Mouse (Mus musculus): ENCODE data around the gene Arl1. TPM values are rescaled to one million over a fixed set of nuclear protein-coding genes. Genes with fewer than 3 reads are reported as not detected.
"Not testable (repeated sequence)": the region's sequence is repeated elsewhere in the genome, so short reads cannot be mapped to it uniquely, and the experiment has no call there.

Arl1 gene
- polyA plus RNA-seq, 1 experiment from 2014 or later = 210 TPM

DNA sequence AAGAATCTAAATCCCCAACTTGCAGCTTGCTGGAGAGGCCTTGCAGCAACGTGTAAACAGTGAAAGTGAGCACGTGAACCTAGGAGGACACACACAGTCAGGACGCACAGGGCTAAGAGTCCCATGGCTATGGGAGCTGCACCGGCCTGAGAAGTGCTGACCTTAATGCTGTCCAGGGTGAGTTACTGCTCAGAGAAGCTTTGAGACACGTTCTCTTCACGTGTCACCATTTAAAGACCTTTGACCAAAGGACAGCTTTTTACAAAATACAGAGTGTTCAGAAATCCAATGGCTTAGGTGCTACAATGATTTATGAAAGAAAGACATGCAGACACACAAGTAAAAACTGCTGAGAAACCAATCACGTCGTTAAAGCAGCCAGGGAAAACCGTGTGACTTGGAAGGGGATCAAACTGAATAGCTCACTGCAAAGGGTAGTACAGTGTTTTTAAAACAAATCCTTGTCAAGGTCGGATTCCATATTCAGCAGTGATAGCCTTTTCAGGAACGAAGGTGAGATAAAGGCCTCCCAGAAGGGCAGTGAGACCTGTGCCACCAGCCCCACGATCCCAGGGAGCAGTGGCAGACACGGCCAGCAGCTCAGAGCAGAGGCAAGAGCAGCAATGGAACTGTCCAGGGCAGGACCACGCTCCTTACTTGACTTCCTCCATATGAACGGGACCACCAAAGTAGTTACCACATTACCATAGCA is 34.9 kb downstream of the Arl1 start:
- H3K9ac ChIP-seq = no peak overlapping the region
- no peaks in the 10 kb centered on the region for H3K4me1 ChIP-seq
- H3K36me3 ChIP-seq = peaks cover 82% of the 10 kb centered on the region
- H3K4me2 ChIP-seq (replicated peaks) = no peak overlapping the region
- no peaks in the 10 kb centered on the region for H3K9me3 ChIP-seq (replicated peaks)
- no peak overlapping the region for H3K27ac ChIP-seq (replicated peaks)
- ATAC-seq (ENCODE audit: insufficient number of reproducible peaks, low FRiP score, low TSS enrichment, low read depth) = no peak
- no peaks in the 10 kb centered on the region for H3K27me3 ChIP-seq
- H3K4me3 ChIP-seq (replicated peaks) = no peak overlapping the region
- WGBS = 89% methylated on average over 15 of the region's 15 CpGs

DNA sequence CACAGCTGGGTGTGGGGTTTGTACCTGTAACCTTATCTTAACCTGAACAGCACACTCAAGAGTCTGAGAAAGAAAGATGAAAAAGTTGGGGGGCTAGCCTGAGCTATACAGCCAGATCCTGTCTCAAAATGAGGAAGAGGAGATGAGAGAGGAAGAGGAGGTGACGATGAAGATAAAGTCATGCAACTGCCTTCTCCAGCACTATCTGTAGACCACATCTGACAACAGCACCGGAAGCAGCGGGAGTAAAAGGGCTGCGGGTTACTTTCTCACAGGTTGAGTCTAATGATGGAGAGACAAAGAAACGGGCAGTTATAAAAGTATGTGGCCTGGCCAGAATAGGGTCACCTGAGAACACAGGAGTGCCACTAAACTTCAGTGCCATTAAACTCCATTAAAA is 38.3 kb downstream of the Arl1 start:
- no peak for ATAC-seq (ENCODE audit: insufficient number of reproducible peaks, low FRiP score, low TSS enrichment, low read depth)
- 89% methylated on average over 5 of the region's 5 CpGs for WGBS
- peaks cover 82% of the 10 kb centered on the region for H3K36me3 ChIP-seq

DNA sequence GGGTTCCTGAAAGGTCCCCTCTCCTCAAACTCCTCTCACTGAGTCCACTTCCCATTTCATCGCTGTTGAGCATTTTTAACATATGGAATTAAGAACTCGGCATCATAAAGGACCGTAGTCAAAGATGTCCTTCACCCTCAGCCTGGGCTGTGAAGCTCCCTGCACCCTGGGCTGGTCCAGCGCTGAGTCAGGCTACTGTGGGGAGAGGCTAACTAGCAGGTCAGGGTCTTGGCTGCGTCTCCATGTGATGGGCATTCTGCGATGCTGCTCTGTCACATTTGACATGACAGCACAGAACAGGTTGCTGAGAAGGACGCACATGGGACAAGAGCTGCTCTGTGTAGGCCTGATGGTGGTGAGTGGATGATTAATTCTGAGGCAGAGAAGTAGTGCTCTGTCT is 39.0 kb downstream of the Arl1 start:
- 94% methylated on average over 7 of the region's 7 CpGs for WGBS

More for the DNA sequence above, 38.3 kb downstream of the Arl1 start:
- no peak overlapping the region for H3K4me3 ChIP-seq (replicated peaks)
- no peak overlapping the region for H3K27ac ChIP-seq (replicated peaks)
- H3K4me1 ChIP-seq = no peaks in the 10 kb centered on the region
- no peaks in the 10 kb centered on the region for H3K27me3 ChIP-seq
- no peak overlapping the region for H3K9ac ChIP-seq
- H3K9me3 ChIP-seq (replicated peaks) = no peaks in the 10 kb centered on the region
- H3K4me2 ChIP-seq (replicated peaks) = no peak overlapping the region

GRCm38 (mm10) chr10:88772965-88773364 is 42.3 kb downstream of the Arl1 start:
- not testable (repeated sequence) for H3K4me2 ChIP-seq (replicated peaks); H3K9ac ChIP-seq; H3K4me3 ChIP-seq (replicated peaks); H3K4me1 ChIP-seq; H3K27me3 ChIP-seq; H3K27ac ChIP-seq (replicated peaks); H3K9me3 ChIP-seq (replicated peaks); ATAC-seq (ENCODE audit: insufficient number of reproducible peaks, low FRiP score, low TSS enrichment, low read depth)
- 83% methylated on average over 5 of the region's 5 CpGs for whole genome bisulfite sequencing
- peaks cover 73% of the 10 kb centered on the region for H3K36me3 ChIP-seq

More for the DNA sequence above, 39.0 kb downstream of the Arl1 start:
- H3K27me3 ChIP-seq = no peaks in the 10 kb centered on the region
- H3K9ac ChIP-seq = no peak overlapping the region
- H3K4me3 ChIP-seq (replicated peaks) = no peak overlapping the region
- H3K36me3 ChIP-seq = peaks cover 82% of the 10 kb centered on the region
- no peaks in the 10 kb centered on the region for H3K4me1 ChIP-seq
- no peaks in the 10 kb centered on the region for H3K9me3 ChIP-seq (replicated peaks)
- no peak overlapping the region for H3K4me2 ChIP-seq (replicated peaks)
- no peak overlapping the region for H3K27ac ChIP-seq (replicated peaks)
- no peak for ATAC-seq (ENCODE audit: insufficient number of reproducible peaks, low FRiP score, low TSS enrichment, low read depth)

DNA sequence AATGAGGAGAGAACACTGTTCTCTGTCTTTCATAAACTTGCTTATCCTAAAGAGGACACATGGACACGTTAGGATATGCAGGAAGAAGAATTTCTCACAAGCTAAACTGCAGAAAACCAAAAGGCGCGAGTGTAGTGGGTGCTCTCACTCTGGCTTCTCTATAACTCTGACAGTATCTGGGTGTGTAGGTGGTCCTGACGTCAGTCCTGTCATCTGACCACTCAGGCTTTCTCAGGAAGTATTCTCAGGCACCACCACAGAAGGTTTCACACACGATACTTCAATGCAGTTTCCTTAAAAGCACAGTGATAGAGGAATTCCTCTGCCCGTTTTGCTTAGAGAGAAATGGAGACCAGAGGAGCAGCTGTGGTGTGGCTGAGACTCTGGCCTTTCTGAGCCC is 45.5 kb downstream of the Arl1 start:
- WGBS = 82% methylated on average over 6 of the region's 6 CpGs

DNA sequence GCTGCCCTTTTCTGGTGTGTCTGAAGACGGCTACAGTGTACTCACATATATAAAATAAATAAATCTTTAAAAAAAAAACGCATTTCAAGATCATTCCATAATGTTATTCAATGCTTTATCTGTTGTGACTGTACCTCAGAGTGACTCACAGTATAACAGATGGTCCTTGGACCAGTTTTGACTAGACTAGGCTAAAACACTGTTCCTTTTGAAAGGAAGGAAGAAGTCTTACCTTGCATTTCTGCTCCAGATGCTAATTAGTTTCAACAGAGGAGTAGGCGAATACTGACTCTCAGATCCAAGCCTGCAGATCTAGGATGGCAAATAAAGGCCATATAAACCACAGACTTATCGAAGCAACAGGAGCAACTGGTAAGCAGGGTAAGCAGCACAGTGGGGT is 50.1 kb downstream of the Arl1 start:
- ATAC-seq (ENCODE audit: insufficient number of reproducible peaks, low FRiP score, low TSS enrichment, low read depth) = no peak
- H3K4me3 ChIP-seq (replicated peaks) = no peak overlapping the region
- H3K27me3 ChIP-seq = no peaks in the 10 kb centered on the region
- no peaks in the 10 kb centered on the region for H3K9me3 ChIP-seq (replicated peaks)
- no peak overlapping the region for H3K4me2 ChIP-seq (replicated peaks)
- H3K4me1 ChIP-seq = no peaks in the 10 kb centered on the region
- H3K36me3 ChIP-seq = peaks cover 41% of the 10 kb centered on the region
- 85% methylated on average over 4 of the region's 4 CpGs for WGBS
- no peak overlapping the region for H3K27ac ChIP-seq (replicated peaks)
- H3K9ac ChIP-seq = no peak overlapping the region

More for the DNA sequence above, 45.5 kb downstream of the Arl1 start:
- H3K4me3 ChIP-seq (replicated peaks) = no peak overlapping the region
- no peak for ATAC-seq (ENCODE audit: insufficient number of reproducible peaks, low FRiP score, low TSS enrichment, low read depth)
- H3K9ac ChIP-seq = no peak overlapping the region
- peaks cover 51% of the 10 kb centered on the region for H3K36me3 ChIP-seq
- no peaks in the 10 kb centered on the region for H3K9me3 ChIP-seq (replicated peaks)
- H3K4me2 ChIP-seq (replicated peaks) = no peak overlapping the region
- no peaks in the 10 kb centered on the region for H3K4me1 ChIP-seq
- H3K27me3 ChIP-seq = no peaks in the 10 kb centered on the region
- no peak overlapping the region for H3K27ac ChIP-seq (replicated peaks)

DNA sequence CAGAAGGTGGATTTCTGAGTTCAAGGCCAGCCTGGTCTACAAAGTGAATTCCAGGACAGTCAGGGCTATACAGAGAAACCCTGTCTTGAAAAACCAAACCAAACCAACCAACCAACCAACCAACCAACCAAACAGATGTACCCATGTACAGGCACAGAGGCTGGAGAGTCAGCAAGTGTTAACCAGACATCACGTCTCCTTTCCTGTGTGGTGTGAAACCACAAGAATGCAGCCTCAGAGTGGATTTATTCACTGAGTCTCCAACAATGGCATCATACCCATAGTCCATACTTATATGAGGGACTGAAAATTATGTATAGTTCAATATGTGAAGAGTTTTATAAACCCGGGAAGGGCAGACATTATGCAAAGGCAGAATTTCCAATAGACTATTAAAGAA is 52.5 kb downstream of the Arl1 start:
- not testable (repeated sequence) for H3K27me3 ChIP-seq; H3K4me3 ChIP-seq (replicated peaks); H3K9ac ChIP-seq; H3K4me1 ChIP-seq; ATAC-seq (ENCODE audit: insufficient number of reproducible peaks, low FRiP score, low TSS enrichment, low read depth); H3K9me3 ChIP-seq (replicated peaks); H3K27ac ChIP-seq (replicated peaks); H3K4me2 ChIP-seq (replicated peaks)
- H3K36me3 ChIP-seq = peaks cover 40% of the 10 kb centered on the region
- WGBS = 62% methylated on average over 2 of the region's 2 CpGs

- Histone ChIP-seq H3K4me1 (no peaks in the 10 kb centered on the region), H3K27me3 (no peaks in the 10 kb centered on the region), H3K9me3 (replicated peaks) (no peaks in the 10 kb centered on the region), H3K27ac (replicated peaks) (no peak overlapping the region), H3K4me2 (replicated peaks) (no peak overlapping the region), H3K4me3 (replicated peaks) (no peak overlapping the region), H3K36me3 (peaks cover 39% of the 10 kb centered on the region), H3K9ac (no peak overlapping the region)
- ATAC-seq (ENCODE audit: insufficient number of reproducible peaks, low FRiP score, low TSS enrichment, low read depth) = no peak
- WGBS = 97% methylated on average over 5 of the region's 5 CpGs
Observed at GRCm38 (mm10) chr10:88783941-88784340, 53.3 kb downstream of the Arl1 start.

DNA sequence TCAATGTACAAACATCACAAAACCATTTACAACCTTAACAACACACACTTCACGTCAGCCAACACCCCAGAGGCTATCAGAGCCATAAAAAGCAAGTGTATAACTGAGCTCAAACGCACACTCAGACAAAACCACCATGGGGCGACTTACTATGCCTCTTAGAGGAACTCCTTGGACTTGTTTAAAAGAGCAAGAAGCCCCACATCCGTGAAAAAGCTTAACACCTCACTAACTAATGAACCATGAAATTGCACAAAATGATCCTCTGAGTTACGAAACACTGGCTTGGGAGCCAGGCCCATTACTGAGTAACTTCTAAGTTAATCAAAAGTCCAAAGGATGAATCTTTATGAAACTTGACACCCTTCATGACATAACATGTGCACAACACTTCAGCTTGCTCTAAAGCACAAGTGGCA is 53.9 kb downstream of the Arl1 start:
- peaks cover 39% of the 10 kb centered on the region for H3K36me3 ChIP-seq
- no peak overlapping the region for H3K4me3 ChIP-seq (replicated peaks)
- H3K9ac ChIP-seq = no peak overlapping the region
- no peak overlapping the region for H3K4me2 ChIP-seq (replicated peaks)
- H3K9me3 ChIP-seq (replicated peaks) = no peaks in the 10 kb centered on the region
- H3K4me1 ChIP-seq = no peaks in the 10 kb centered on the region
- WGBS = 72% methylated on average over 5 of the region's 5 CpGs
- ATAC-seq (ENCODE audit: insufficient number of reproducible peaks, low FRiP score, low TSS enrichment, low read depth) = no peak
- H3K27ac ChIP-seq (replicated peaks) = no peak overlapping the region
- H3K27me3 ChIP-seq = no peaks in the 10 kb centered on the region

- no peak overlapping the region for H3K9ac ChIP-seq
Observed at GRCm38 (mm10) chr10:88793671-88794070, 63.0 kb downstream of the Arl1 start.

More at GRCm38 (mm10) chr10:88793671-88794070, 63.0 kb downstream of the Arl1 start:
- no peak overlapping the region for H3K27ac ChIP-seq (replicated peaks)
- H3K27me3 ChIP-seq = no peaks in the 10 kb centered on the region
- H3K9me3 ChIP-seq (replicated peaks) = no peaks in the 10 kb centered on the region
- ATAC-seq (ENCODE audit: insufficient number of reproducible peaks, low FRiP score, low TSS enrichment, low read depth) = no peak
- H3K36me3 ChIP-seq = peaks cover 62% of the 10 kb centered on the region
- no peak overlapping the region for H3K4me3 ChIP-seq (replicated peaks)
- H3K4me1 ChIP-seq = no peaks in the 10 kb centered on the region
- H3K4me2 ChIP-seq (replicated peaks) = no peak overlapping the region
